Mouse (Mus musculus): ENCODE results near the gene Emp3.
"Not testable (repeated sequence)": the region's sequence is repeated elsewhere in the genome, so short reads cannot be mapped to it uniquely, and the experiment has no call there.

Gene Emp3

DNA sequence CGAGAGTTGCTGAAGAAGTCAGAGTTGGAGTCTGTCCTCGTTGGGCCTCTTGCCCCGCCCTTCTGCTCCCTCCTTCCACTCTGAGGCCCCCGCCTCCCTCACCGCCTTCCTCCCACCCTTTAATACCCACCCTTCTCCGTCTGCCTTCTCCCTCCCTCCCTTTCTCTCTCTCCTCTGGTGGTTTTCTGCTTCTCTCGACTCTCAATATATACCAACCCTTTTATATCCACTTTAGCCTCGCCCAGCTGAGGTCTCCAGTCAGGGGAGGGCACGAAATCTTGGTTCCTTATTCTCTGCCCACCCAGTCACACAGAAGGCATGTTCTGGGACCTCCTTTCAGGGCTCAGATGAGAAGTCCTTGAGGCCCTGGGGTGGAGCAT lies at the start of gene Emp3:
Gene Emp3, minus strand, starts transcription at position 163 of the 380 bp plus-strand sequence.
- DNase-seq = no peak

DNA sequence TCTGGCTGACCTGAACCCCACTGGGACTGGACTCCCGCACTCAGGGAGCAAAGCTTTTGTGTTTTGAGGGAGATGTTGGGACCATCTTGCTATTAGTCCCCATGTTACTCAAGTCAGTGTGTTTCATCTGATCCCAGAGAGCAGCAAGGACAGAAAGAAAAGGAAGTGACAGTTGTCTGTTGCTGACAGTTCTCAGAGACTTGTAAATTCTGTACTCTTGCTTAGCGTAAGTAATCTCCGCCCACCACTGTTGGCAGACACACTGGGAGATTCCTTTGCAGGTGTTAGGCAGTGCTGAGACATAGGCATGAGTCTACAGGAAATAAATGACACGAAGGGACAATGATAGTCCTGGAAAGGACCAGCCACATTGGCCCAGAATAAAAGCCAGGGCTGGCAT lies 35.4 kb upstream of the Emp3 start:
- no peak for DNase-seq

DNA sequence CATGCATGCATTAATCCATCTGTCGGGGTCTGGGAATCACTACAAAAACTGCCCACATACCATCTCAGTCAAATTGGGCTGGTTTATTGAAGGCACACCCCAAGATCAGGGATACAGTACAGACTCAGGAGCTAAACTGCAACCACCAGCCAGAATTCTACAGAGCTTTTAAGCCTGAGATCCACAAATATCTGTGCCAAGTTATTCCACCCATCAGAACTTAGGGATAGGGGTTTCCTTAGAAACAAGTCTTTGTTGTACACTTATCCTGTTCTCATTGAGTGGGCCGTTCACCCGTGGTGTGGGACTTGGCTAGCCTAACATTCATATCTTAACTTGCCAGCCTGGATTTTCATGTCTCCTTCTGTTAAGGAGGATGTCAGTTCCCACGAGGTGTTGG lies 27.9 kb upstream of the Emp3 start:
- no peak for DNase-seq

DNA sequence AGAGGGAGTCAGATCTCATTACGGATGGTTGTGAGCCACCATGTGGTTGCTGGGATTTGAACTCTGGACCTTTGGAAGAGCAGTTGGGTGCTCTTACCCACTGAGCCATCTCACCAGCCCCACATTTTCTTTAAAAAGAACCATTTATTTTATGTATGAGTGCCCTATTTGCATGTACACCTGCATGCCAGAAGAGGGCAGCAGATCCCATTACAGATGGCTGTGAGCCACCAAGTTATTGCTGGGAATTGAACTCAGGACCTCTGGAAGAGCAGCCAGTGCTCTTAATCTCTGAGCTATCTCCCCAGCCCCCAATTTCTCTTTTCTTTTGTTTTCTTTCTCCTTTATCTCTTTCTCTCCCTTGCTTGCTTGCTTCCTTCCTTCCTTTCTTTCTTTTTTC lies 22.1 kb upstream of the Emp3 start:
- DNase-seq = peak in 1 of 2 experiments; percentile 28

DNA sequence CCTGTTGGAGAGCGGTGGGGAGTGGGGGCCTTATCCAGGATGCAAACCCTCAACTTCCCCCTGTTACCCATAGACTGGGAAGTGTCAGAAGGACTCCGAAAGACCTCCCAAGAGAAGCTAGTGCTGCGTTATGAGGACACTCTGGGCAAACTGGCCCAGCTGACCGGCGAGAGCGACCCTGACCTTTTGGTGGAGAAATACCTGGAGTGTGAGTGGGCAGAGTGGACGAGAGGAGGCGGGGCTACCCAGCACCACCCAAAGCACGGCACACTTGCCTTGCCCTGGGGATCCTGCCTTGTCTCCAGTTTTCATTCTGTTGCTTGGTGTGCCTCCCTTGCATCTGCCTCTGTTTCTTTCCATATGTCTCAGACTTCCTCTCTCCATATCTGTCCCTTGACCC lies 20.8 kb upstream of the Emp3 start:
- no peak for DNase-seq

DNA sequence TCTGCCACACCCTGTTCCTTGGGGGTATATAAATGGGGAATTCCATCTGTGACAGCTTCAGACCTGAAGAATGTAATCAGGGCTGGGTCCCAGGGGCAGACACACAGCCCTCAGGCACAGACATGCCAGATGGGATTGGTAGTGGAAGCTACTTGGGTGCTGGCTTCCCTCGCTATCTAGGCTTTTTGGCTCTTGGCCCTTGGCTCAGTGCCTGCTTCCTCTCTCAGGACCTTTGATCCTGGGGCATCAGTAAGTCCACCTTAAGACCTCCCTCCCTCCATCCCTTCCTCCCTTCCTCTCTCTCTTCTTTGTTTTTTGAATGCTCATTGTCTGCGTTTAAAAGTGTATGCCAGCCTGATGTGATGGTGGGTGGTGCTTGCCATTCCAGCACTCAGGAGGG lies 18.6 kb upstream of the Emp3 start:
- peak in 1 of 2 experiments; percentile 22 for DNase-seq

DNA sequence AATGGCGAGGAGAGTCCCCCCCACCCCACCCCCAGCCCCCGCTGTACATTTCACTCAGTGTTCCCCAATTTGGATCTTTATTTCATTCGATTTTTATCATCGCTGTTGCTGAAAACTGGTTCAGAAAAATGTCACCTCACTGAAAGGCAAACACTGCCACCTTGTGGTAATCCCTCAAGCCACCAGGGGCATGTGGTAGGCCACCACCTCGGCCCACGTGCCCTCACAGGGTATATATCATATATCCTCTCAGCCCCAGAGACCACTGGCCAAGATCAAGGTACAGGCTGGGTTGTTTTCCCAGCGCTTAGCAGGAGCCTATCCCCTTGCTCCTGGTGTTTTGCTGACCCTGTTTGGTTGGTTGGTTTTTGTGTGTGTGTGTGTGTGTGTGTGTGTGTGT lies 13.9 kb upstream of the Emp3 start:
- peak; percentile 82 to 88 for DNase-seq

DNA sequence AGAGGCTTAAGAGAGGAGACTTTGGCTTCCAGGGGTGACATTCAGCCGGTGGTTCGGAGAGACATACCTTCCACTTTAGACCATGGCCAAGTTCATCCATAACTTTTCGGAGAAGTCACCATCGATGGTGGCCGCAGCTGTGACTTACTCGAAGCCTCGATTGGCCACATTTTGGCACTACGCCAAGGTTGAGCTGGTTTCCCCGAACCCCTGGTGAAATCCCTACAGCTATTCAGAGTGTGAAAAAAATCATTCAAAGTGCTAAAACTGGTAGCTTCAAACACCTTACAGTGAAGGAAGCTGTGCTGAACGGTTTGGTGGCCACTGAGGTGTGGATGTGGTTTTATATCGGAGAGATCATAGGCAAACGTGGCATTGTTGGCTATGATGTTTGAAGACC lies 12.6 kb upstream of the Emp3 start:
- DNase-seq = not testable (repeated sequence)

DNA sequence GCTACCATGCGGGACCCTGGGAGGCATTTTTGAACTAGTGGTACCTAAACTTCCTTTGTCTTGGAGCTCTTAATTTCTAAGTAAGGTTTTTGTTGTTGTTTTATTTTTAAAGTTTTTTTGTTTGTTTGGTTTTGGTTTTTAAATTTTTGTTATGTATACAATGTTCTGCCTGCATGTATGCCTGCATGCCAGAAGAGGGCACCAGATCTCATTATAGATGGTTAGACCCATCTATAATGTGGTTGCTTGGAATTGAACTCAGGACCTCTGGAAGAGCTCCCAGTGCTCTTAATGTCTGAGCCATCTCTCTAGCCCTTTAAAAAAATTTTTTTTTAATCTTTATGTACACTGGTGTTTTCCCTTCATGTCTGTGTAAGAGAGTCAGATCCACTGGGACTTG lies 8.5 kb upstream of the Emp3 start:
- no peak for DNase-seq

DNA sequence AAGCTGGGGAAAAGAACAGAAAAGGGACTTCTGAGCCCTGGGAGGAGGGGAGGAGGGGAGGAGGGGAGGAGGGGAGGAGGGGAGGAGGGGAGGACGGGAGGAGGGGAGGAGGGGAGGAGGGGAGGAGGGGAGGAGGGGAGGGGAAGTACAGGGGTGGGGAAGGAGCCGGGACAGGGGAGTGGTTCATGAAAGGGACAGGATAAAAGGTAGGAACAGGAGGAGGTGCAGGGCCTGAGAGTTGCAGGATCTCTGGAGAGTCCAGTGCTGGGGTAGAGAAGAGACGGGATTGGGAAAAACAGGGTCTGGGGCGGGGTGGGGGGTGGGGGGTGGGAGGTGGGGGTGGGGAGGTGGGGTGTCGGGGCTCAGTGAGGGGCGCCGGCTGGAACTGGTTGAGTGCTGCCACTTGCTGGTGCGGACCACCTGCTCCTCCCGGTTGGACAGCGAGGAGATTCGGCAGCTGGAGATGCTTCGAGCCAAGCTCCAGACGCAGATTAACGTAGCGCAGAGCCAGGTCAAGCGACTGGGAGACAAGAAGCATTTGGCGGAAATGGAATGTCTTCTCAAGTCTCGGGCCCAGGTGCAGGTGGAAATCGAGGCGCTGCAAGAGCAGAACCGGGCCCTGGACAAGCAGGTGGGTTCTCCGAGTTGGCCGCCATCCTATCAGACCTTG lies 7.6 kb upstream of the Emp3 start:
- peak; percentile 63 to 69 for DNase-seq

DNA sequence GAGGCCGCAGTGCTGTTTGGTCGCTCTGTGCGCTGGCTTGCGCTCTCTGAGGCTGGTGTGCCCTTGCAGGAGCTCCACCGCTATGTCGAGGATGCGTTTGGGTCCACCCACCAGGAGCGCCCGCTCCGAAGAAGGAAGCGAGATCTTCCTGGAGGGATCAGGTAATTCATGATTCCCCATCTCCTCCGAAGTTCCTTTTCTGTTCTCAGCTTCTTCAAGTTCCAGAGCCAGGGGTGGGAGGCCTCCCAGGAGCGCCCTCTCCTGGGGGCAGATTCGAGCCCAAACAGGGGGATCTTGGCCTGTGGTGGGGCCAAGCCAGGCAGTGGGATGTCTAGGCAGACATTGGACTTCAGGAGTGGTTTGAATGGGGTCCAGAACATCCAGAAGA lies 3.2 kb upstream of the Emp3 start:
- DNase-seq = peak in 1 of 2 experiments; percentile 30

DNA sequence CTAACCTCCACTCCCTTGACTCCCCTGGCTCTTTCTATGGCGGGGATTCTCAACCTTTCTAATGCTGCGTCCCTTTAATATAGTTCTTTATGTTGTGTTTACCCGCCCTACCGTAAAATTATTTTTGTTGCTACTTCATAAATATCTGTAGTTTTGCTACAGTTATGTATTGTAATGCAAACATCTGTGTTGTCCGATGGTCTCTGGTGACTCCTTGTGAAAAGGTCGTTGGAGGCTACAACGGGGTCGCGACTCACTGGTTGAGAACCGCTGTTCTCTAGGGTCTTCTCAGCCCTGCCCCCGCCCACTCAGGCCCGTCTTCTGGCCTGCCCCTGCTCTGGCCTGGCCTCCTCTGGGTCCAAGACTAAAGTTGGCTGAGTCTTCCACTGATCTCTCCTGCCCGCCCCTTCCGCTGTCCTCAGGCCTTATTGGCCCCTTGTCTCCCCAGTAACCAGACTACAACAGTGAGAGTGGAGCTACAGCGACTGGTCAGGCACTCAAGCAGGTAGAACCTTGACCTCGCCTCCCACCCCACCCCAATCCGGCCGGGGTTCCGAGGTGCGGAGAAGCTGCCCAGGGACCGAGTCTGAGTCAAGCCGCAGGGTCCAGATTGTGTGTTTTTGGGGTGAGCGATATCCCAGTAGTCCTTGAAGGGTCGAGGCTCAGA lies 2.7 kb upstream of the Emp3 start, which contains the start of gene Ccdc114:
Gene Ccdc114, plus strand, starts transcription at position 311 of the 667 bp plus-strand sequence.
- DNase-seq = peak; percentile 67 to 68

DNA sequence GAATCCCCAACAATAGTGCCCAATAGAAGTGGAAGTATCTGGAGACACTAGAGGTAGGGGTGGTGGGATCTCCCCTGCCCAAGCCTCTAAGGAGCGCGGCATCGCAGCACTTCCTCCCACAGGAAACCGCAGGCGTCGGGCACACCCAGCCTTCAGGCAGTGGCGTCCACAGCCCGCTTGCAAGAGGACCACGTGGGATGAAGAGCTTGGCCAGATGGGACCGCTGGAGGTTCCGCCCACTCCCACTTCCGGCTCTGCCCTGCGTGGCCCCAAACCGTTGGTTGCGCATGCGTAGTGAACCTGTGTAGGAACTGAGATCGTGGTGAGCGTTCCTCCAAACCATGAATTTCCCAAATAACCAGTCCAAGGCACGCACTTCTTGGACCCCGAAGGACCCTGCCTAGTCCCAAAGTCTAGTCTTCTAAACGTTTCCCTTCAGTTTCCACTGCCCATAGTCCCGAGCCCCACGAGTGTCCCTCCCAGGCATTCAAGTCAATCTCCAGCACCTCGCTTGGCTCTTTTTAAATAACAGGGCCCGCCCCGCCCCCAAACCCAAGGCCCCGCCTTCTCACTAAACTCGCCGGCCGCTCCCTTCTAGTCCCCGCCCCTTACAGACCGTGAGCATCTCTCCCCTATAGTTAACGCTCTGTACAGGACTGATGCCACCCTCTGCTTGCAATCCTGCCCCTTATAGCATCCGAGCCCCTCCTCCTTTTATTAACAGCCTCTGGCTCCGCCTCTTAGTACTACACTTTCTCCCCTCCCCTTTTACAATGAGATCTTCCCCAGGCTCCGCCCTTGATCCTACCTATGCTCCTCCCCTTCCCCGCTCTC lies 1.9 kb upstream of the Emp3 start:
- peak; percentile 94 to 96 for DNase-seq

DNA sequence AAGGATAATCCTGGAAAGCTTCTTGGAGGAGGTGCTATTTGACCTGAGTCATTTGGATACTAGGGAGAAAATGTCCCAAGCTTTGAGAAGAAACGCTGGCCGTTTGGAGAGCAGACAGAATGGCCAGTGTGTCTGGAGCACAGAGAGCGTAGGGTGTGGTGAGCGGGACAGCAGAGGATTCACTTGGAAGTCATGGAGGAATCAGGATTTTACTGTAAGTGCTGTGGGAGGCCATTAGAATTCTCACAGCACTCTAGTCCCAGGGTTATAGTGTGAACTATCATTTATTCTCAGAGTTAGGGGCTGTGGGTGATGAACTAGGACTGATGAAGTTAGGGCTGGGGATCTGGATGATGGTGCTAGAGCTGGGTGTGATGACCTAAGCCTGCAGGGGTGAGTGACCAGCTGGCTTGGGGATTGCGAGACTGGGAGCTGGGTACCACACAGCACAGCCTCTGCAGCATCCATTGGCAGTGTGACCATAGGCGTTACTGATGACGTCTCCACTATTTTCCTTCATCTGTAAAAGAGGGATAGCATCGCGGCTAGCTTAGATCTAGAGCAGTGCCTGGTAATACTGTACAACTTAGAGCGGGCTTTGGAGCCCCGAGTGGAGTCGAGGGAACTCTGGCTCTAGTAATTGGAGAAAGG lies 871 bp upstream of the Emp3 start:
- no peak for DNase-seq

DNA sequence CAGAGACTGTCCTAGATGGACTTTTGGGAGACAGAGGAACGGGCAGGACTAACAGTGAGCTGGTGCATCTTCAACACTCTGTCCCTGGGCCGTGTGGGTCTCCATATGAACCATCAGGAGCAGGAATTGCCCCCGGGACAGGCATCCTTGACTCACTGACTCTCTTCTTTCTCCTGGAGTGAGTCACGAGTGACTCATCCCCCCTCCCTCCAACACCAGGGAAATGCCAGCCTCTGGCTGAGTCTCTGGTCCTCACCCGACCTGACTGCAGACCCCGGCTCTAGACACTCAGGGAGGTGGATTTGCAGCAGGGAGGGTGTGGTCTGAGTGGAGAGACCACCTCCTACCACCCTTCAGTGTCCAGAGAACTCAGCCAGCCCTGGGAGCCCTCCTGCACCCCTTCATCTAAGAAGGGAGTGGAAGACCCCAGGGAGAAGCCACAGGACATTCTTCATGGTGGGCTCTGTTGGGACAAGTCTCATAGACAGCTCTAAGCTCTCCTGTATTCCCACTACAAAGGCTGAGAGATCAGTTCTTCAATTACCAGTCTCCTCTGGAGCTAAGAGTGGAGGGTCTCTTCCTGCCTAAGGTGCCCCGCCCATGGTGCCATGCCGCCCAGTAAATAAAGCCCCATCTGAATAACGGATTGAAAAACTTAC lies 492 bp downstream of the Emp3 start:
- DNase-seq = no peak

DNA sequence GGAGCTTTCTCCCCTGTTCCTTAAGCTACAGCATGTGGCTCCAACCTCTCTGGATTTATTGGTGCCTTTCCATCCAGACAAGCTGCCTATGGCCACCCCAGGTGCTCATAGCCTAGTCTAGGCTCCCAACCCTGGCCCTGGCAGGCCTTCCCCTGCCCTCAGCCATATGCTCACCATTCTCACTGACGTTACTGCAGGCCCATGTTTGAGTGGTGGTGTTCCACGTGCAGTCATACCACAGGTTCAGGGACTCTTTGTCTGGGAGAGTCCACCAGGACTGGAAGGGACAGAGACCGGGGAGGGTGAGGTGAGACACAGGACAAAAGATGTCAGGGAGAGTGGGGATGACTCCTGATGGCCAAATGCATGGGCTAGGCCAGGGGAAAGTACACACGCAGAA lies 1.4 kb downstream of the Emp3 start:
- DNase-seq = peak in 1 of 2 experiments; percentile 13

DNA sequence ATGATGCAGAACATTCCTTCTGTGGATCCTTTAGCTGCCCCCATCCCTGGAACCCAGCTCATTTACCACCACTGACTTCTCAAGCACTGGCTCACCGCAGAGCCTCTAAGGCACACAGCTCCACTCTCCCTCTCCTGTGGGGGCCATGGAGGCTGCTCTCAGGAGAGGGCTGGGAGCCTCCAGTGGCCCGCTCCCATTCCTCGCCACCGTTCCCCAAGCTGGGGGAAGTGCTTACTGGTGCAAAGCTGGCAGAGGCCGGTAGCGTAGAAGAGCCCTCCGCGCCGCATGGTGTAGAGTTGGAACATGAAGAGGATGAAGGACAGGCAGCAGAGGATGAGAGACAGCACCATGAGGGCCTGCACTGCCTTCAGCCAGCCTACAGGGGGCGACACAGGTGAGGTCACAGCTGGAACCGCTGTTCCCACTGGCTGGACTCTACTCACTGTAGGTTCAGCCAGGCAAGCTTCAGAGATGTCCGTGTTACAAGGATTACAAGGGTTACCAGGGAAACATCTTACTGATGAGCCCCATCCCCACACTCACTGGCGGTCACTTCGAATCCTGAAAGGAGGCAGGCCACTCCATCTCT lies 2.0 kb downstream of the Emp3 start:
- DNase-seq = peak in 1 of 2 experiments; percentile 16

DNA sequence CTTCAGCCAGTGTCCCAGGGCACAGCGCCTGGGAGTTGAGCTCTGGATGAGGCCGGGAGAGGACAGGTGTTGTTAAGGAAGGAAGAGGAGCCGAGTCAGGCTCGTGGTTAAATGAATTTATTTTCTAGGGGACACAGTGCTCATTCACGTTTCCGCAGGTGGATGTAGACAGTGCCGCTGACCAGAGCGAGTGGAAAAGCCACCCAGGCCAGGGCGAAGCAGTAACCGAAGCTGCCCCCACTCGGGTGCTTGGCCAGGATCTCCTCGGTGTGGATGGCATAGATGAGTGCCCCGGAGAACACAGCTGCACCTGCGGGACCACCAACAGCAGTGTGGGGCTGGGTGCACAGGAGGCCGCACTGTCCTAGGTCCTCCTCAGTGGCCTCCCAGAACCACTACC lies 3.3 kb downstream of the Emp3 start:
- DNase-seq = no peak

DNA sequence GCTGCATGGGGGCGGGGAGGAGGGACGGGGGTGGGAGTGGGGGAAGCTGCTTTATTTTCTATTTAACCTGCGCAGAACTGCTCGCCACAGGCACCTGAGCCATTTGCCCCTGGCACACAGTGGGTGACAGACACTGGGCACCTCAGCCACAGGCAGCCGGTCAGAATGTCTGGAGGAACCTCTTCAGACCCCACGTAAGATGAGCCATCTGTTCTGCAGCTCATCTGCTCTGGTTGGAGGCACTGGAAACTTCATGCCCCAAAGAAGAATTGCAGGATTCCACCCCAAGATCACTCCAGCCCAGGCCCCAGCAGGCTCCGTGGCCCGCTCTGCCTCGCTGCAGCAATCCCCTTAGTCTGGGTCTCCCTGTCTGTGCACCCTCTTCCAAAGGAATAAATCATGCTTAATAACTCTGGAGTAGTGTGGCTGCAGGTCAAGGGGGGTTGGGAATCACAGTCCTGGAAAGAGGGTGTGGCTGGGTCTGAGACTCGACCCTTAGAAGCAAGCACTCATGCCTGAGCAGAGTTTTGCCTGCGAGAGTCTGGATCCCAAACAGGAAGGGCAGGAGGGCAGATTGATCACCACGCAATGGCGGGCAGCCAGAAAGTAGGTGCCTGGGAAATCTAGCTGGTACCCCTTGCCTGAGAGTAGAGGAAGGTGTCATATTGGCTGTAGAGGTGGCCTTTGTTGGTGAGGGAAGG lies 4.0 kb downstream of the Emp3 start:
- DNase-seq = peak in 1 of 2 experiments; percentile 34

DNA sequence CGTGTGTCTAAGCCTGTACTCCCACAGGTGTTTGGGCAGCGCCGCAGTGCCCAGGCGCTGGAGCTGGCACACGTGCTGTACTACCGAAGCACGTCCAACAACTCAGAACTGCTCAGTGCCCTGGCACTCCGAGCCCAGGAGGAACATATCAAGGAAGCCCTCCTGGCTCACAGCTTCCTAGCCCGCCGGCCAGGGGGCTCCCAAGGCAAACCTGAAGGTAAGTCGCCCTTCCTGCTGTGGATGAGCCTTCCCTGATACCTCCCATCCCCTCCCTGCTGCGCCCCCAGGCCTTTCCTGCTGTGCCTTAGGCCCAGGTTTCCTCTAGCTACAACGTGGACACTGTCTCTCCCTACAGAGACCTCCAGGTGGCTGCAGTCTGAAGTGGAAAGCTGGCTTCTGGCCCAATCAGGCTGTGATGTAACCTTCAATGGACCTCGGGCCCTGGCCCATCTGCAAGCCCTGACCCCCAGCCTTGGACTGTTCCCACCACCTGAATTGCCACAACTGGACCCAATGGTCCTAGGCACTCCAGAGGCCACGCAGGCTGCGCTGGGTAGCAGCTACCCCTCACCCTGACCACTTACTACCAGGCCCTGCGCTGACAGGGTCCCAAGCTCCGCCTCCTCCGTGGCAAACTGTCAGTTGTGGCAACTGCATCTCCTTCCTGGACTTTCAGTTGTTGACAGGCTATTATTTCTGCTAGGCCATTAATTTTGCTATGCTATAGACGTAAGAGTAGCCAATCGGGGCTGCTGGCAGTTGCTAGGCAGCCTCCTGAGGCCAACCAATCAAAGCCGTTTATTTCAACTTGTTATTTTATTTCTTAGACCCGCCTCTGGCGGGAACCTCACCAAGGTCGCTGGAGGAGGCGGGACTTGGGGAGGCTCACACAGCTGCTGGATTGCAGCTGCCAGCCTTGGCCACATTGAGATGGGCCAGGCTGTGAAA lies 4.9 kb downstream of the Emp3 start:
- peak; percentile 68 to 78 for DNase-seq
